Mouse (Mus musculus) gastrocnemius, postnatal 10 days (tissue): ENCODE results near the gene Ranbp10. TPM values are rescaled to one million over a fixed set of nuclear protein-coding genes. Genes with fewer than 3 reads are reported as not detected.

Experiments
- DNase-seq: peaks from one replicate; pipeline ENCODE4 v3.0.0; 2021; ENCODE audit warnings: mixed read lengths
- long read RNA-seq, 2 experiments: library from polyadenylated mRNA; stranded (forward); transcript quantifications; one replicate each; pipeline ENCODE4 v2.0.0; 2021
- total RNA-seq, 2 experiments: library from RNA; stranded (reverse); gene quantifications; 2 replicates each; pipeline ENCODE4 v1.2.3; 2021

The Ranbp10 gene
- 10 to 100 TPM; 19.9 to 25.2 TPM for total RNA-seq
- long read RNA-seq, experiment 1, full-length matches to known transcripts: 21 of 48 reads
- long read RNA-seq, experiment 1, partial matches to known transcripts: 17 of 48 reads
- long read RNA-seq, experiment 1, other reads (novel, unspliced or antisense): 10 of 48 reads
- long read RNA-seq, experiment 2, full-length matches to known transcripts: 25 of 45 reads
- long read RNA-seq, experiment 2, partial matches to known transcripts: 16 of 45 reads
- long read RNA-seq, experiment 2, other reads (novel, unspliced or antisense): 4 of 45 reads

GRCm38 (mm10) chr8:105826861-105827848 is at the start of gene Ranbp10, which contains the start of gene Tsnaxip1:
Gene Ranbp10, minus strand, starts transcription at chr8:105827350.
Gene Tsnaxip1, plus strand, starts transcription at chr8:105827731.
- DNase-seq: peak; percentile 89

DNA sequence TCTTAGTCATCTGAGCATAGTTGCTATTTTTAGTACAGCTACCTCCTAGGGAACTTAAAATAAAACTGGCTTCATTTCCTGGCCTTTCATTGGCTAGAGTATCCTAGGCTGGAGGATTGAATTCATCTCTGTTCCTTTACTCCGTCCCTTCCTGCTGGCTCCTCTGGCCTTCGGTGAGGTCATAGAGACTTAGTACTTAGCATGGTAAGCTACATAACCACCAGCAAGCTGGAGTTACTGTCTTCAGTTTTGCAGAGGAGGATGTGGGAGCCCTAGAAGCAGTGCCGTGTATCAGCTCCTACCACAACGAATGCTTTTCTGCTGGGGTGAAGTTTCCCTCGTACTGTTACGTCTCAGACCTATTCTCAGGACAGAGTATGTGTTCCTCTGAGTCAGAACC is 47.2 kb upstream of the Ranbp10 start:
- DNase-seq: no peak

GRCm38 (mm10) chr8:105866364-105867029 is 39.3 kb upstream of the Ranbp10 start:
- DNase-seq: no peak

DNA sequence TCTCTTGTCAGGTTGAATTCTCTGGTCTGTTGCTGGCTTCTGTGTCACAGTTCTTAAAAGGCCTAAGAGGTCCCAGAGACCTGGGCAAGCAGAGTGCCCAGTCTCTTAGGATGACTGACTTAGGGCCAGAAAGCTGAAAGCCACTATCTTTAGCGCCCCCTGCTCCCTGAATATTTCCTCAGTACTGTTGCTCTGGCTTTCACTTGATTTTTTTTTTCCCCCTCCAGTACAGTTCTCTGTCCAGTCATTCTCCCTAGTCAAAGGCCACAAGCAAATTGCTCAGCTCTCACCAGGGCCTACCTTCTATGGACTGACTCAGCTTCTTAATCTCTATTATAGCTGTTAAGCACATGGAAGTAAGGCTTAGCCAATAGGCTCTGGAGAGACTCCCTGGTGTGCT is 34.8 kb upstream of the Ranbp10 start:
- no peak for DNase-seq

- DNase-seq: peak; percentile 85
Measured at GRCm38 (mm10) chr8:105860143-105860981, 33.2 kb upstream of the Ranbp10 start, which contains the start of gene Nutf2. Gene Nutf2, plus strand, starts transcription at chr8:105860580.

GRCm38 (mm10) chr8:105859314-105859713 is 32.2 kb upstream of the Ranbp10 start:
- no peak for DNase-seq

DNA sequence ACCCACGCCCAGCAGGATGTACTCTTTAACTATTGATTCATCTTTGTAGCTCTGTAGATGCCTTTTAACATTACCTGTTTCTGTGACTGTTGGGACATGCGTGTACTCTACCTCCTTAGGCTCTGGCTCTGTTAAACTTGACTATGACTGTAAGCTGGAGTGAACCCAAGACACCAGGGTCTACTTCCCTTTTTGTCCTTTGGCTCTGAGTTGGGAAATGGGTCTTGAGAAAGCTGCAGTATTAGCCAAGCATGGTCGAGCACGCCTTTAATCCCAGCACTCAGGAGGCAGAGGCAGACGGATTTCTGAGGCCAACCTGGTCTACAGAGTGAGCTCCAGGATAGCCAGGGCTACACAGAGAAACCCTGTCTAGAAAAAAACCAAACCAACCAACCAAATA is 31.3 kb upstream of the Ranbp10 start:
- DNase-seq: no peak

- DNase-seq: no peak
Measured at GRCm38 (mm10) chr8:105856168-105856835, 29.2 kb upstream of the Ranbp10 start.

GRCm38 (mm10) chr8:105855248-105856167 is 28.4 kb upstream of the Ranbp10 start:
- peak; percentile 59 for DNase-seq

GRCm38 (mm10) chr8:105854715-105855216 is 27.6 kb upstream of the Ranbp10 start, which contains the start of gene Thap11:
Gene Thap11, plus strand, starts transcription at chr8:105855132.
- DNase-seq: peak; percentile 93

DNA sequence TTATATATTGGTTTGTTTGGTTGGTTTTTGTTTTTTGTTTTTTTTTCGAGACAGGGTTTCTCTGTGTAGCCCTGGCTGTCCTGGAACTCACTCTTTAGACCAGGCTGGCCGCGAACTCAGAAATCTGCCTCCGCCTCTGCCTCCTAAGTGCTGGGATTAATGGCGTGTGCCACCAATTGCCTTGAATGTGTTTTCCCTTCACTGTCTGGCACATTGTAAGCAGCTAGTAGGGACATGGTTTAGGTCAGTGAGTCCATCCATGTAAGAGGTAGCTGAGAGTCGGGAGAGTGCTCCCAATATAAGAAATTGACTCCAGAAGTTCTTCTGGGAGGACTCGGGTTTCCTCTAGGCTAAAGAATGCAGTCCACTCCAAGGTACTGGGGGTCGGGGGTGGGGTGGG is 27.2 kb upstream of the Ranbp10 start:
- no peak for DNase-seq

GRCm38 (mm10) chr8:105853178-105853577 is 26.0 kb upstream of the Ranbp10 start, which contains the start of gene Cenpt:
Gene Cenpt, minus strand, starts transcription at chr8:105853278.
- DNase-seq: no peak

DNA sequence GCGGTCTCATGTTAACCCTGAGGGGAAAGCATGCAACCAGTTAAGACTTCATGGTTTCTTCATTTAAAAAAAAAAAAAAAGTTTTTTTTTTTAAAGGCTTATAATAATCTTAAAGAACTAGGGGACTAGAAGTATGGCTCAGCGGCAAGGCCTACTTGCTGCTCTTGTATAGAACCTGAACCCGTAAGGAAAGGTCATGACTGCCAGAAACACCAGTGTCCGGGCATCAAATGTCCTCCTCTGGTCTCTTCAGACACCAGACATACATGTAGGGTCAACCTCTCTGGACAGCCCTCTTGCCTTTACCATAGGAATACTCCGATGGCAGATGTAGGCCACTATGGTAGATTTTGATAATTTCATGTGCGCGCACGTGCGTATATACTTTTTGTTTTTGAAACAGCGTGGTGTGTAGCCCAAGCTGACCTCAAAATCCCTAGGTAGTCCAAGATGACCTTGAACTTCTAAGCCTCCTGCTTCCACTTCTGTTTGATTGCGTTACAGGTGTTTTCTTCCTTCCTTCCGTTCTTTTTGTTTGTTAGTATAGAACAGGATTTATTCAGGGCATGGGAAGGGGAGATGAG is 25.1 kb upstream of the Ranbp10 start:
- DNase-seq: no peak

DNA sequence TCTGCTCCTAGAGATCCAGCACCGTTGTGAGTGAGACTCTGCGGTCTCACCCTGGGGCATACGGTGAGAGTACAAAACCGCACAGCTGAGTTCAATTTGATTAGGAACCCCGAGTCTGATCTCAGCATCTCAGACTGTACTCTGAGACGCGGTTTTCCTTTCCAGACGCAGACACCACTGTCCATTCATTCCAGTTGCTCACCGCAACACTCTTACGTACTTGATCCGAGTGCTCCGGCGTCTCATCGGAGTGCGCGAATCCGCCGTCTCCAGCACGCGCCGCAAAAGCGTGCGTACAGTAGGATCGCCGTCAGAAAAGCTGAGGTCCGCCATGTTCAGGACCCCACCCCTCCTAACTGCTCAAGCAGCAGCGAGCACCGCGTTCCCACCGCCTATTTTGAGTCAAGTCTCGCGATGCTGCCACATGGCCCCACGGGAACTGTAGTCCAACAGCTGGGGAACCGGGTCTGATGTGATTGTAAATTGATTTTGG is 24.5 kb upstream of the Ranbp10 start:
- peak; percentile 88 for DNase-seq

GRCm38 (mm10) chr8:105850611-105851010 is 23.5 kb upstream of the Ranbp10 start:
- DNase-seq: no peak

- no peak for DNase-seq
Measured at GRCm38 (mm10) chr8:105850014-105850413, 22.9 kb upstream of the Ranbp10 start.

DNA sequence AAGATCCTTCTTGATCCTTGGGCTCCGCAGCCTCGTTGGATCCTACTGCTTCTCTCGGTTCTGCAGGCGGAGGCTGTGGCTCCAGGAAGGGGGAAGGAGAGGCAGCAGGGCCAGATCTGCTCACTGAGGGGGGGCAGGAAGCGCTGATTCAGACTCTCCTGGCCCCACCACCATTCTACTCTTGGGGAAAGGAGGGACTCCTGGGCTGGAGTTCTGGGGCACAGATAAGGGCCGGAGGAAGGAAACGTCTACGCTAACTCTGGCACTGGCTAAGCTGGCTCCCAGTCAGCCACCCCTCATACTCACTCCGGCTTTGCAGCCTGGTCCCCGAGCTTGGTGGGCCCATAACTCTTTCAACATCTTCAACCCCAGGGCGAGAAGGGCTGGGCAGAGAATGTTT is 19.5 kb upstream of the Ranbp10 start:
- DNase-seq: no peak

DNA sequence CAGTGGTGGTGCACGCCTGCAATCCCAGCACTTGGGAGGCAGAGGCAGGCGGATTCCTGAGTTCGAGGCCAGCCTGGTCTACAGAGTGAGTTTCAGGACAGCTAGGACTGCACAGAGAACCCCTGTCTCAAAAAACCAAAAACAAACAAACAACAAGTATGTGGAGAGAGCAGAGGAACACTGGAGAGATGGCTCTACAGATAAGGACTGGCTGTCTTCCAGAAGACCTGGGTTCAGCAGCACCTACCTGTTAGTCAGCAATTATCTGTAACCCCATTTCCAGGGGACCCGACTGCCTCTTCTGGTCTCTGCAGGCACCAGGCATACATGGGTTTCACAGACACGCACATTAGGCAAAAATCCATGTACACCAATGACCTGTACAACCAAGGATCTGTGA is 12.1 kb upstream of the Ranbp10 start:
- no peak for DNase-seq

DNA sequence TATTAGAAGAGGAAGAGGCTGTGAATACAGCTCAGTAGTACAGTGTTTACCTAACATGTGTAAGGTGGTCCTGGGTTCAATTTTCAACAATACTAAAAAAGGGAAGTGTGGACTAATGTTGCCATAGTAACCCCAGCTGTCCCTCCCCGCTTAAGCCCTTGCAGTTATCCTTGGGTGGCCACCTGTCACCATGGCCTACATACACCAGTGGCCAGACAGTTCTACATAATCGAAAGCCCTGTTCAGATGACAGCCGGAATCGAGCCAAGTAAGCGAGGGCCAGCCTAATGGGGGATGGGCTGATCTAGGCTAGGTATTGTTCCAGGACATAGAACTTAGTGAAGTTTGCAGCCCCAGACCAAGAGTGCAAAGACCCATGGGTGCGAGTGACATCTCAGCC is 9.8 kb upstream of the Ranbp10 start:
- DNase-seq: no peak
